Comparison of ENCODE assay signal across 8 mouse cellular contexts in genomic region chr5:136427772-136428497, GRCm38 (mm10).
DNase-seq lines count a peak whose midpoint lies in the region; ATAC-seq and TF ChIP-seq lines count a peak whose summit lies in the region.

No protein-coding gene starts in this region.

- no peak overlapping the region for H3K9ac ChIP-seq in forebrain, embryonic 12.5 days

- no peak overlapping the region for H3K4me2 ChIP-seq in forebrain, embryonic 12.5 days

- no peak for TF ChIP-seq POLR2A in olfactory bulb, adult 2 months (IDR thresholded peaks at IDR 0.05; ENCODE audit: insufficient read depth, low read depth, low read length)

- ATAC-seq in forebrain, embryonic 12.5 days (ENCODE audit: low FRiP score): no peak
- ATAC-seq in CD4-positive, CD25-positive, alpha-beta regulatory T cell, adult 4 months: no peak

- 70% methylated on average over 13 of the region's 13 CpGs for WGBS in forebrain, embryonic 12.5 days
- WGBS in olfactory bulb, adult 2 months: 29% methylated on average over 13 of the region's 13 CpGs

- intact Hi-C loops in heart, postnatal 25 days (cut with DNase I): no loop called here

- peak; percentile 55 for DNase-seq in gastrocnemius, adult 18-20 months (ENCODE audit: low spot score)
- DNase-seq in gastrocnemius, postnatal 10 days: no peak
- DNase-seq in heart, postnatal 25 days (ENCODE audit: low spot score): peak; percentile 20
- DNase-seq in layer of hippocampus, adult 9-11 months: peak; percentile 50
- no peak for DNase-seq in thymus, postnatal 4 days

- no peaks in the 10 kb centered on the region for H3K9me3 ChIP-seq in forebrain, embryonic 12.5 days

- H3K27me3 ChIP-seq in forebrain, embryonic 12.5 days: no peaks in the 10 kb centered on the region

- peaks cover 18% of the 10 kb centered on the region for H3K4me1 ChIP-seq in forebrain, embryonic 12.5 days
- H3K4me1 ChIP-seq in olfactory bulb, adult 2 months (ENCODE audit: control insufficient read depth, insufficient read depth, low read length): peaks cover 19% of the 10 kb centered on the region

- no peak for TF ChIP-seq CTCF in olfactory bulb, adult 2 months (IDR thresholded peaks at IDR 0.05; ENCODE audit: insufficient read depth, low read depth, low read length)

- no peak overlapping the region for H3K4me3 ChIP-seq in forebrain, embryonic 12.5 days (replicated peaks)
- no peak overlapping the region for H3K4me3 ChIP-seq in olfactory bulb, adult 2 months (ENCODE audit: insufficient read depth, low read depth, low read length)

- H3K36me3 ChIP-seq in forebrain, embryonic 12.5 days (replicated peaks): no peaks in the 10 kb centered on the region

- peak overlapping the region; percentile 50; the same call in 1 of the 2 replicates for H3K27ac ChIP-seq in forebrain, embryonic 12.5 days
- peak overlapping the region; percentile 50; the same call in 1 of the 2 replicates for H3K27ac ChIP-seq in olfactory bulb, adult 2 months (ENCODE audit: insufficient read depth, low read depth, low read length)

Comparison
In these comparisons a context has a peak if more than half of its experiments do, and no peak if none do; other contexts are left out.
1. DNase-seq: peak in gastrocnemius, adult 18-20 months (single experiment), heart, postnatal 25 days (single experiment) and layer of hippocampus, adult 9-11 months (single experiment); none in gastrocnemius, postnatal 10 days (single experiment) and thymus, postnatal 4 days (single experiment).